Mouse (Mus musculus) liver, adult 2 months (tissue): Measurements from ENCODE around the gene Prdm10.

Experiments used
- CTCF ChIP-seq: fragments of 200-500 bp; IDR thresholded peaks from 2 replicates; pipeline ENCODE4 v1.5.1; 2011; ENCODE audit warnings: low read depth, low read length, control low read depth
- POLR2A ChIP-seq: fragments of 200-500 bp; IDR thresholded peaks from 2 replicates; pipeline ENCODE4 v1.6.1; 2011; ENCODE audit warnings: low read length, control low read depth; ENCODE audit not compliant: insufficient read depth; ENCODE audit errors: extremely low read depth

DNA sequence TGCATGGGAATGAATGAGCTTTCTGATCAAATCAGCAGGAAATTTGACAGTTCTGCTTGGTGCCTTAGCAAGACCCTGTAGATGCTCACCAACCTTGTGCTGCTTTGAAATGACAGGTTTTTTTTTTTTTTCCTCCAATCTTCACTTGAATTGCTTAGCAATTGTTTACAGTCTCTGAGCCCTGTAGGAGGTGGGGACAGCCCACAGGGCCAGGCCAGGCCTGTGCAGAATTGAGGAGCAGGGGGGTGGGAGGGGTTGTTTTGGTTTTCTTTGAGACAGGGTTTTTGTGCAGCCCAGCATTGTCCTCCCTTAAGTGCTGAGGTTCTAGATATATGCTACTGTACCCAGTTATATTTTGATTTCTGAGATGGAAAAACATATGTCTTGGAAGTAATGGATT is 52.5 kb downstream of the Prdm10 start:
- no peak for TF ChIP-seq CTCF
- no peak for TF ChIP-seq POLR2A
